Mouse (Mus musculus): ENCODE measurements around the gene Clta. TPM values are rescaled to one million over a fixed set of nuclear protein-coding genes. Genes with fewer than 3 reads are reported as not detected.

The Clta gene
- polyA plus RNA-seq, 1 experiment from 2014 or later: 136 TPM

GRCm38 (mm10) chr4:43964951-43965684, 39.1 kb upstream of the Clta start:
- Histone ChIP-seq H3K9ac (replicated peaks) (peak overlapping the region; percentile 66), H3K4me3 (ENCODE audit: low read depth, low read length) (peak overlapping the region; percentile 21), H3K4me1 (ENCODE audit: insufficient read depth) (peaks cover 85% of the 10 kb centered on the region), H3K27me3 (ENCODE audit: insufficient read depth, low read length) (no peaks in the 10 kb centered on the region), H3K27ac (ENCODE audit: low read depth) (peak overlapping the region; percentile 96), H3K9me3 (ENCODE audit: low read length) (no peaks in the 10 kb centered on the region), H3K4me2 (ENCODE audit: low read depth, low read length) (peak overlapping the region; percentile 71), H3K36me3 (replicated peaks; ENCODE audit: insufficient read depth, low read length) (peaks cover 6% of the 10 kb centered on the region)
- DNase-seq (no peak), ATAC-seq (peak; percentile 16; the same call in 1 of the 2 replicates)
- no peak for TF ChIP-seq EP300 (IDR thresholded peaks at IDR 0.05; ENCODE audit: low read depth)
- TF ChIP-seq CTCF (IDR thresholded peaks at IDR 0.05; ENCODE audit: low read depth): no peak
- 39% methylated on average over 4 of the region's 4 CpGs for WGBS (ENCODE audit: insufficient replicate concordance)

- no peaks in the 10 kb centered on the region for H3K9me3 ChIP-seq (ENCODE audit: low read length)
- H3K4me2 ChIP-seq (ENCODE audit: low read depth, low read length): peak overlapping the region; percentile 71
- peak overlapping the region; percentile 96 for H3K27ac ChIP-seq (ENCODE audit: low read depth)
- peaks cover 14% of the 10 kb centered on the region for H3K36me3 ChIP-seq (replicated peaks; ENCODE audit: insufficient read depth, low read length)
- 66% methylated on average over 7 of the region's 7 CpGs for WGBS (ENCODE audit: insufficient replicate concordance)
- no peak for DNase-seq
- TF ChIP-seq EP300 (IDR thresholded peaks at IDR 0.05; ENCODE audit: low read depth) (no peak), CTCF (IDR thresholded peaks at IDR 0.05; ENCODE audit: low read depth) (no peak)
- H3K27me3 ChIP-seq (ENCODE audit: insufficient read depth, low read length): no peaks in the 10 kb centered on the region
- no peak overlapping the region for H3K4me3 ChIP-seq (ENCODE audit: low read depth, low read length)
- peak; percentile 16; the same call in 1 of the 2 replicates for ATAC-seq
- peaks cover 77% of the 10 kb centered on the region for H3K4me1 ChIP-seq (ENCODE audit: insufficient read depth)
- peak overlapping the region; percentile 34 for H3K9ac ChIP-seq (replicated peaks)
Observed at GRCm38 (mm10) chr4:43965856-43966535, 38.3 kb upstream of the Clta start.

DNA sequence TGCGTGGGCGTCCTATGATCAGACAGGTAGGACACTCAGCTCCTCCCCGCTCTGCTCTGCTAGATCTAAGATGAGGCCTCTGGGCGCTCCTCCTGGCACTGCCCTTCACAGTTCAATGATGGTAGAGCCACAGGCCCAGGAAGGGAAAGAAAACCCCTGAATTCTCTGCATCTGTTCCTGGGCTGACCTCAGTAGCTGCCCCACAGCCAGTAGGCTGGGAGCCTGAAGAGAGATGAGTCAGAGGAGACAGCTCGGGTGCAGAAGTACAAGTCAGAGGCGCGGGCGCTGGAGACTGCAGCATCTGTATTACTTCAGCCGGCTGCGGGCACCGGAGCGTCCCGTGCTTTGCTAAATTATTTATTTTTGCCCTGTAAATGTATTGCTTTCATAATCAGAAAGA, 35.6 kb upstream of the Clta start:
- no peak for TF ChIP-seq EP300 (IDR thresholded peaks at IDR 0.05; ENCODE audit: low read depth)

DNA sequence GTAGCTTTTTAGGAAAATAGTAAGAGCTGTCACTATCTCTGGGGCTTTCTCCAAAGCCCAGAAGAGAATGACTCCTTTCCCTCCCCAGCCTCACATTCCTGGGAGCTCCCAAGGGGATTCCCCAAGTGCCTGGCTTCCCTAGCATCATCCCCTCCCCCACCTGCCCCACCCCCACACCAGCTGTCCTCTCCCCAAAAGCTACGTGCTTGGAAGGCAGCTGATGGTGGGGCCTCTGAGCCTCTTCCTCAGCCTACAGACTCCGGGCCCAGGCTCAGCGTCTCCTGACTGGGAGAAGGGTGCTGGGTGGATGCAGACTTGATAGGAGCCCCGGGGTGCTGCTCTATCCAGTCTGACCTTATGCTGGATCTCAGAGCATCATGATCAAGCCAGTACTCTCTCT, 34.9 kb upstream of the Clta start:
- peaks cover 20% of the 10 kb centered on the region for H3K36me3 ChIP-seq (replicated peaks; ENCODE audit: insufficient read depth, low read length)
- no peak overlapping the region for H3K4me3 ChIP-seq (ENCODE audit: low read depth, low read length)
- H3K9ac ChIP-seq (replicated peaks): 0 out of 2 replicates have a peak overlapping the region, but pooled peaks have one; percentile 16
- H3K4me1 ChIP-seq (ENCODE audit: insufficient read depth): peaks cover 72% of the 10 kb centered on the region
- H3K27ac ChIP-seq (ENCODE audit: low read depth): peak overlapping the region; percentile 34; the same call in 1 of the 2 replicates
- no peaks in the 10 kb centered on the region for H3K9me3 ChIP-seq (ENCODE audit: low read length)
- no peaks in the 10 kb centered on the region for H3K27me3 ChIP-seq (ENCODE audit: insufficient read depth, low read length)
- ATAC-seq (no peak), DNase-seq (no peak)
- WGBS (ENCODE audit: insufficient replicate concordance): 39% methylated on average over 4 of the region's 4 CpGs
- TF ChIP-seq CTCF (IDR thresholded peaks at IDR 0.05; ENCODE audit: low read depth) (no peak), EP300 (IDR thresholded peaks at IDR 0.05; ENCODE audit: low read depth) (no peak)
- H3K4me2 ChIP-seq (ENCODE audit: low read depth, low read length): no peak overlapping the region

More for the DNA sequence above, 35.6 kb upstream of the Clta start:
- no peak overlapping the region for H3K9ac ChIP-seq (replicated peaks)
- H3K4me2 ChIP-seq (ENCODE audit: low read depth, low read length): no peak overlapping the region
- peaks cover 72% of the 10 kb centered on the region for H3K4me1 ChIP-seq (ENCODE audit: insufficient read depth)
- H3K27me3 ChIP-seq (ENCODE audit: insufficient read depth, low read length): no peaks in the 10 kb centered on the region
- H3K9me3 ChIP-seq (ENCODE audit: low read length): no peaks in the 10 kb centered on the region
- 86% methylated on average over 13 of the region's 13 CpGs for WGBS (ENCODE audit: insufficient replicate concordance)
- H3K27ac ChIP-seq (ENCODE audit: low read depth): no peak overlapping the region; the same call in 1 of the 2 replicates
- H3K4me3 ChIP-seq (ENCODE audit: low read depth, low read length): no peak overlapping the region
- ATAC-seq: no peak
- H3K36me3 ChIP-seq (replicated peaks; ENCODE audit: insufficient read depth, low read length): peaks cover 18% of the 10 kb centered on the region
- DNase-seq: no peak

DNA sequence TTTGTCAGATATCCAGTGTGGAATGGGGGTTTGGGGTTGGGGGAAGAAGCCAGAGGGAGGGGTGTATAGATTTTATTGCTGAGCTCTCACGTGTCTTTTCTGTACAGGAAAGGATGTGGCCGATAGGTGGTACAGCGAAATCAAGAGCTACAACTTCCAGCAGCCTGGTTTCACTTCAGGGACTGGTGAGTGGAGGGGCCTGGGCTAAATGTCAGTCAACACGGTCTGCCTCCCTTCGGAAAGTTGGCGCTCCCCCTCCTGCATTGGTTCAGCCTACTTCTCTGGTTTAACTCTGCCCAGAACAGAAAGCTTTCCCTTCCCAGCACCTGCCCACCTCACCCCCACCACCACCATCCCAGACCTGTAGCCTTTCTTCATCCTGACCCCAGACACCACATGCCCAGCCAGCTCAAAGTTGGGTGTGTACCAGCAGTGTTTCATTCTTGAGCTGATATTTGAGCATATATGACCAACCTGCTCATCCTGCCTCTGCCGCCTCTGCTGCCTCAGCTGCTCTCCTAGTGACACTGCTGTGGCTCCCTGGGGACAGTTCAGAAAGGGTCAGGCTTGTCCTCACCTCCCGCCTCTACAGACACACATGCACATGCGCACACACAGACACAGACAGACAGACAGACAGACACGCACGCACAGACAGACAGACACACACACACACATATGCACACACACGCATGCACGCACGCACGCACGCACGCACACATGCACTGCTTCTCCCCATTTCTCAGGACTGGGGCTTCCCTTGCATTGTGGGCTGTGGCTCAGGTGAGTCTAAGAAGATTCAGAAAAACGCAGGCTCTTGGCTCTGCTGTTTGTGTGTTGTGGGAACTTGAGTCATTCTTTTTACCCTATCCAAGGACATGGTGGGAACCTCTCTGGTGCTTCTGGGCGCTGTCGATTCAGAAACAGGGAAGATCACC, 33.6 kb upstream of the Clta start:
- Histone ChIP-seq H3K36me3 (replicated peaks; ENCODE audit: insufficient read depth, low read length) (peaks cover 20% of the 10 kb centered on the region), H3K4me3 (ENCODE audit: low read depth, low read length) (no peak overlapping the region), H3K27me3 (ENCODE audit: insufficient read depth, low read length) (no peaks in the 10 kb centered on the region), H3K9me3 (ENCODE audit: low read length) (no peaks in the 10 kb centered on the region), H3K4me1 (ENCODE audit: insufficient read depth) (peaks cover 66% of the 10 kb centered on the region), H3K4me2 (ENCODE audit: low read depth, low read length) (no peak overlapping the region), H3K27ac (ENCODE audit: low read depth) (peak overlapping the region; percentile 16; the same call in 1 of the 2 replicates), H3K9ac (replicated peaks) (no peak overlapping the region)
- WGBS (ENCODE audit: insufficient replicate concordance): 86% methylated on average over 20 of the region's 20 CpGs
- ATAC-seq (no peak), DNase-seq (no peak)
- TF ChIP-seq EP300 (IDR thresholded peaks at IDR 0.05; ENCODE audit: low read depth) (no peak), CTCF (IDR thresholded peaks at IDR 0.05; ENCODE audit: low read depth) (no peak)
